Mouse (Mus musculus) urinary bladder, adult 2 months (tissue): ENCODE results near the gene Rnf223. TPM values are rescaled to one million over a fixed set of nuclear protein-coding genes. Genes with fewer than 3 reads are reported as not detected.

Experiments
- DNase-seq: peaks from one replicate; pipeline ENCODE4 v3.0.0; 2022; ENCODE audit warnings: low spot score
- polyA plus RNA-seq: library from polyadenylated mRNA; depleted of rRNA; stranded (reverse); fragments of >200 nt; gene quantifications from 2 replicates; pipeline ENCODE4 v1.2.3, GENCODE M21; 2012; rRNA removed

The Rnf223 gene
- 2.7 and 3.5 TPM in 2 replicates for polyA plus RNA-seq

DNA sequence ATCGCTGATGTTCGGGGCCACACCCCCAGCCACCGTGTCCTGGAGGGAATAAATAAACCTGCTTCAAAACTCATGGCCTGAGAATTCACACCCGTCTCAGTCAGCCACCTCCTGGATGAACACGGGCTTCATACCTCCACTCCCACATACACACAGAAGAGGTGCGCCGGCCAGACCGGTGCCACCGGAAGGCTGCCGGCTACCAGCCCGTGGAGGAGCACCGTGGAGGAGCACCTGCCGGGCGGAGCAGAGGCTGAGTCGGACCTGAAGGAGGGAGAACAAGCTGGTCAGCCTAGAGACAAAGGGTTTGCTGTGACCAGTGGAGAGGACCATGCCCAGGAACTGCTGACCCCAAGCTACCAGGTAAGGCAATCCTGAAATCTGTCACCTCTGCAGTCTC, at the start of gene Rnf223:
TSS of gene Rnf223 (plus strand) at position 78 of the 400 bp plus-strand sequence.
- no peak for DNase-seq

DNA sequence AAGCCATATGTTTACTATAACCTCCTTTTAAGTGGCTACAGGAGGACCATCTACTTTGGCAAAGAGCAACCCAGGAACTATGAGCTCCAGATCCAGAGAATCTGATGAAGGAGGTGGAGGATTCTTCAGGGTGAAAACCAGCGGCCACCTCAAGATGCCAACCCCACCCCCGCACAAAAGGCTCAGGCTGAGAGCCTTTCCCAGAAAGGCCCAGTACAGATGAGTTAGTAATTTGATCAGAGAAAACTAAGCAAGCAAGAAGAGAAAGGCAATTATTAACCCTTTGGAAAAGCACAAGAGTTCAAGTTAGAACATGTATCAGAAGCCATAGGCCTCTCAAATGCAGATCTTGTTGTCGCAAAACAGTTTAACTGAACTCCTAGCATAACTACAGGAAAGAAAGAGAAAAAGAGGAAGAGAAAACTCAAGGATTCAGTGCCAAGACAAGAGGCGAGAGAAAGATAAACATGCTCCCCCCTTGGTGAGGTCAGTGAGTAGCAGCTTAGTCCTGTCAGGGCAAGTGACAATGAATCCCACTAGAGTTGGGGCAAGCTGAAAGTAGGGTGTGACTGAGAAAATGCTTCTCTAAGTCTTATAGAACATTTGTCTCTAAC, 47.6 kb upstream of the Rnf223 start:
- no peak for DNase-seq

DNA sequence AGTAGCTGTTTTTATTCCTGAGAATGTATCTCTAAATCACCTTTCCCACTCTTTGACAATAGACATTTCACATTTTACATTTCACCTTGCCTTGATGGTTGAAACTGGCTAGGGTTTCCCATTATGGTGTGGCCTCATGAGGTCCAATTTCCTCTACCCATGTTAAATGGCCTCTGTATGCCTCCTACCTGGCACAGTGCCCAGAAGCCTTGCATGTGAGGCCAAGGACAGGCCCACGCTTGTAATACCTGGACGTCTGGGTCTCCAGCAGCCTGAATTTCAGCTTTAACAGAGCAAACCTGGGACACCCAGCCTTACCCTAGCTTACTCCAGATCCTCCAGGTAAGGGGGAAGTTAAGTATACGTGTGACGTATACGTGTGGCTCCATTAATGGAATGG, 47.0 kb upstream of the Rnf223 start:
- no peak for DNase-seq

DNA sequence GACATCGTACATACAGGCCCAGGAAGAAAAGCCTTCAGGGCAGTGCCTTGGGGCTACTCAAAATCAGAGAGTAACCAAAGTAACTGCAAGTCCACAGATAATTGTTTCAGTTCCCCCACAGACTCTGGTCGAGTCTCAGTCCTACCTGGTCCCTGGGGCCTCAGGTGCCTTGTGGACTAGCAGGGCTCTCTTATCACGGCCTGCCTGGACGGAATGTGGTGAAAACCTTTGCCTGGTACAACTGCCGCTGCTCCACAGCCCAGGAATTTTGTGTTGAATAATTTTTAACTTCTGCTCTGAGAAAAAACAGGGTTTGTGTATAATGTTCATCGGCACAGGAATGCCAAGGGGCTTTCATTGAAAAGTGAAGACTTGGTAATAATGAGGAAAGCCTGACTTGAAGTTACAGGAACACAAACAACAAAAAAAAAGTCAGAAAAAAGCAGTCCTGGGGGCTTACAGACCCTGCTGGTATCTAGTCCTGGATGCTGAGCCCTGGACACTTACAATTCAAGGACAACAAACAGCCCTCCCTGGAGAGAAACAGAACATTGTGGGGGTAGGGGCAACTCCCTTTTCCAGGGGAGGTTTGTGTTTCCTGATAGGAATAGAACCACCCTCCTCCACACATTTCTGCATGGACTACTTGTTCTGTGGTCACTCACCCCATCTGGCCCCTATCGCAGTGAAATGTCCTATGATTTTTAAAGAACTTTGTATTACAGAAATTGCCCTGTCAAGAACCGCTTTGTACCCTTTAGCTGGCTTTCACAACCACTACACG, 46.0 kb upstream of the Rnf223 start:
- no peak for DNase-seq

DNA sequence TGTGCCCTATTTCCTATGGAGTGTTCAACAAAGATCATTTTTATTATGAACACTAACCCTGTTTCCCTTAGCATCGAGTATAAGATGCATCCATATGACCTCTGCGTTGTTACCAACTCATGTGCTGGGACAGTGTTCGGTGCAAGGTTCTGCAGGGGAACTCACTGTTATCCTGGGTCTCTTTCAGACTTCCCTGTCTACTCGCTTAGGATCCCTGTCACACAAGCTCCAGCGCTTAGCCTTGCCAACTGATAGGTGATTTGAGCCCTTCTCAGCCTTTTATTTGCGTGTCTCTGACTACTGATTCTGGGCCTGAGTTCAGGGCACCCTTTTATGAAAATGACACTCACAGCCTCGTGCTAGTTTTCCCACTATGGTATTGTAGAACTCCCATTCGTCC, 45.1 kb upstream of the Rnf223 start:
- no peak for DNase-seq

DNA sequence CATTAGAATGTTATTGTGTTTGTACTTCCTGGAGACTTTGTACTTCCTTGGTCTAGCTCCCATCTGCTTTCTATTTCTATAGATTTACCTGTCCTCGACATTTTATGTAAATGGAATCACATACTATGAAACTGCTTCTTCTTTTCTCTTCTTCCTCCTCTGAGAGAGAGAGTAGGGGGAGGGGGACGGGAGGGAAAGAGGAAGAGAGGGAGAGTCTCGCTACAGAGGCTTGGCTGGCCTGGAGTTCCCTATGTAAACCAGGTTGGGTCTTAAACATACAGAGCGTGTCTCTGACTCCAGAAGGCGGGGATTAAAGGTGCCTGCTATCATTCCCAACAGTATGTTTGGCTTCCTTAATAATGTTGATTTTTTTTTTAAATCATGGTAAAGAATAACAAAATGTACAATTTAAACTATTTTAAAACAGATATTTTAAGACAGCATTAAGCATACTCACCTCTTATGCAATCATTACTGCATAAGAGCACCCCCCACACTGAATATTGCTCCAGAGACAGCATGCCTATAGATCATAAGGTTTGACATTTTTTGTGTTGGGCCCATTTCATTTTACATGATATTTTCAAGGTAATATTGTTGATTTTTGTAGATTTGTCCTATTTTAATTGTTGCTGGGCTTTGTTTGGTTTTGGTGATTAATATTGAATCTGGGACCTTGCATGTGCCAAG, 42.8 kb upstream of the Rnf223 start:
- no peak for DNase-seq

DNA sequence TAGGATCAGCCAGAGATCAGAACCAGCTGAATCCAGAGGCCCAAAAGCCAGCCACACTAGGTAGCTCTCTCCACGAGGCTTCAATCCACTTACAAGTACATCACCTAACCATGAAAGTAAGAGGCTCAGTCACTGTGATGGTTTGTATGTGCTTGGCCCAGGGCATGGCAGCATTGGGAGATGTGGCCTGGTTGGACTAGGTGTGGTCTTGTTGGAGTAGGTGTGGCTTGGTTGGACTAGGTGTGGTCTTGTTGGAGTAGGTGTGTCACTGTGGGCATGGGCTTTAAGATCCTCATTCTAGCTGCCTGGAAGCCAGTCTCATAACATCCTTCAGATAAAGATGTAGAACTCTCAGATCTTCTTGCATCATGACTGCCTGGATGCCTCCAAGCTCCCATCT, 39.1 kb upstream of the Rnf223 start:
- DNase-seq, result no peak

DNA sequence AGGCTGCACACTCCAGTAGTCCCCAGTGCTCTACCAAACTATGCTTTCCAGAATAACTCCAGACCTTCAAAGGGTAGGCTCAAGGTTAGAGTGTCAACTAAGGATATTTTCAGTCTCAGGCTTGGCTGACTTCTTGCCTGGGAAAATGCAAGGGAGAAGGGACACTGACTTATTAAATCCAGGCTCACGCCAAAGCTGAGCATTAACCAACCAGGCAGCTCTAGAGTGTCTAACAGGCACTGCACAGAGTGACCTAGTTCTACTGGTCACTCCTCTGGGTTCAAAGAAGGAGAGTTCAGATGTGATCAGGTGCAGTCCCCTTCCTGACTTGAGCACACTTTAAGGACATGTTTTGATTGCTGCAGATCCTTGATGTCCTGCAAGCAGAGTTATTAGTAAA, 37.5 kb upstream of the Rnf223 start:
- no peak for DNase-seq

DNA sequence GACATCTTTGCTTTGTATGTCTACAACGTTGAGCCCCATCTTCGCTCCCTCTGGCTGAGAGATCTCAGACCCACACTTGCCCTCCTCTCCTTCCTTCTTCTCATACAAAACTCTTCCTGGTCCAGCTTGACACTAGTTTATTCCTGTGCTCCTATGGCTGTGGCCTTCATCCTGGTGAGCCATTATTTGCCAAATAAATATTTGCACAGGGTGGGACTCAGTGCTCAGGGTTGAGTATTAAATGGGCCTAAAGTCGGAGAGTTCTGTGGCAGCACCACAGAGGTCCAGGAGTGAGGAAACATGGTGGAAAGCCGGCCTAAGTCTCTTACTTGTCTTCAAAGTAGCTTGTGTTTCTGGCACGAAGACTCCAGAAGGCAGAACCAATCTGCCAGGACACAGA, 36.6 kb upstream of the Rnf223 start:
- no peak for DNase-seq

DNA sequence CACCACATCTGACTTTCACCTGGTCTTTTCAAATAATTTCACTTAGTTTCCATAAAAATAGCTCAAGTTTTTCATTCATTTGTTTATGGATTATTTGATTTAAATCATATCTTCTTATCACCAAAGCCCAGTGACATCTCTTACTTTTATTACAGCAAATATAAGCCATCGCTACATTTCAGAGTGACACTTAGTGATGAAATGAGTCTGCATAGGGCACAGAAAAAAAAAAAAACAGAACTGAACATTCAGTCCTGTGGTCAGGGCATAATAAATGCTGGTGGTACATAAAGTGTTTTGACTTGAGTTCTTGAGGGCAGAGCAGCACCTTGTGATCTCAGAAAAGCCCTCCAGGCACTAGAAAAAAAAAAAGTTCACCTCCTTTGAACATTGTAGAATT, 34.1 kb upstream of the Rnf223 start:
- DNase-seq, result no peak

DNA sequence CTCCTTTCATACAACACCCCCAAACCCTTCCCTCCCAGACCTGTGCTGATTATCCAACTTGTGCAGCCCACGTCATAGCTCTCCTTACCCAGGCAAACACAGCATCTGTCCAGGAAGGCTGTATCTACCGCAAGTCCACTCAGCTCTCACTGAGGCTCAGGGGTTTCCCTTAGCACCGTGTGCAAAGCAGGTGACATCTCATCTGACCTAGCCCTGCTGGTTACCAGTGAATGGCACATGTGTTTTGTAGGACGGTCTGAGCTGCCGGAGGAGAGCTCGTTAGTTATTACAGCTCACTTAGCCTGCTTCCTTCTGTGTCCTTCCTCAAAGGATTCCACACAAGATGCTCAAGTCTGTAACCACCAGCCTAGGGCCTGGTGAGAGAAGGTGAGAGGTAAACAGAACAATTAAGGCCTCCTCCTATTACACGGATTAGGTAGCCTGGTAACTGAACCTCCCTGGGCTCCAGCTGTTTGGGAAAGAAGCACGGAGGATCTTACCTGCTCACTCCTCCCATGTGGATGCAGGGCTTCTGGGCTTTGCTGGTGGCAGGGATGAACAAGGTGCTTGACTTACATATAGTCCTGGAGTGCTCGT, 32.4 kb upstream of the Rnf223 start:
- no peak for DNase-seq

DNA sequence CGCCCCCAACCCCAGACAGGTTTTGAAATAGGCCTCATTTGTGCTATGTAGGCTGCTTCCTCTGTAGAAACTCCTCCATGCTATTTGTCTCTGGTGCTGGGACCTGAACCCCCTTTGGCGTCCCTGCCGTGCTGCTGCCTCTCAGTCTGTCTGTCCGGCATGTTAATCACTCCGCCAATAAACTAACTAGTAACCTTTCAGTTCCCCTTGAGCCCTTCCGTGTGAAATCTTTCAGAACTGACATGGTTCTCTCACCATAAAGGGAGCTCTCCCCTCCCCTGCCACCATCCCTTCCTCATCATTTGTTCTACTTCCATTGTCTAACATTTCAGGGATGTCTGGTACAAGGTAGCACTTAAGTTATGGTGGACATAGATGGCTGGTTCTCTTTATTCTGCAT, 30.9 kb upstream of the Rnf223 start:
- no peak for DNase-seq

DNA sequence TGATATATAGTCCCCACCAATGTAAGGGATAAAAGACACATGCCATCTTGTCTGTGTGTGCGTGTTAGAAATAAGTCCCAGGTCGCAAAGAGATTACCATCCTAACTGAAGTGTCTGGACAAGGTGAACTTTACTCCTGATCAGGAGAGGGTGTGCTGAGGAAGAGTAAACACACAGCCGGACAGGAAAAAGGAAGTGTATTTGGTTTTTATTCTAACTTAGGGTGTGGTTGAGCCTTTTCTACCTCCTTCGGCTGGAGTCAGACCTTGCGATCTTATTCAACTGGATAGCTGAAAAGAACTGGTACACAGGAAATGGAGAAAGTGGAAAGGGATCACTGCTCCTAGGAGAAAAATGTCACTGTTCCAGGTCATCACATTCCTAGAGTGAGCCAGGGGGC, 29.8 kb upstream of the Rnf223 start:
- no peak for DNase-seq

DNA sequence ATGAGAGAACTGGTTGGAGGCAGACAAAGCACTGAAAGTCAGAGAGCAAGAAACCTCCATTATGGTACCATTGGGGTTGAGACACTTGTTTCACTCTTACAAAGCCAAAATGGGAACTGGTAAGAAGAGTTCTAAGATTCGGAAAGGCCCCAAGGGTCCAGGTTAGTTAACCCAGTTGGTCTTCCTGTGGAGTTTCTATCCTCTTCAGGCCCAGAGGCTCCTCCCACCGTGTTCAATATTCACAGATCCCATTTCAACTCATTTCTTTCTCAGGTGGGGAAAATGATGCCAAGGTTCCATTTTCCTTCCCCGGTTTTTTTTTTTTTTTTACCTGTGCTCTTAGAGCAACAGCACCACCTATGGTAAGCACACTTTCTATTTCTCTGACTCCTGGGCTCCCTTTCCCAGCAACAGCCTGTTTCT, 28.8 kb upstream of the Rnf223 start:
- no peak for DNase-seq

DNA sequence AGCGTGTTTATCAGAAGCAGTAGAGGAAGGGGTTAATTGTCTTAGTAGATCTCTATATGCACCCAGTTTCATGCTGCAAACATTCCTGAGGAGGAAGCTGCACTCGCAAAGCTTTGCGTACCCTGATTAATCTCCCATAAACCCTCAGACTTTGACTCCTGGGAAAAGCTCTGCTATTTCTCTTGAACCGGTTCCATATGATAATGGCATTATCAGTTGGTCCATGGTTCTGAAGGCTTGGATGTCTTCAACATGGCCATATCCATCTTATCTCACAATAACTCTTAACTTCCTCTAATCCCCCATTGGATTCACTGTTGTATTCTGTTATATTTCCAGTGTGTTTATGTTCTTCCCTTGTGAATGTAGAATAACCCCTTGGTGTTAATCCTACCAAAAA, 27.0 kb upstream of the Rnf223 start:
- DNase-seq, result no peak

DNA sequence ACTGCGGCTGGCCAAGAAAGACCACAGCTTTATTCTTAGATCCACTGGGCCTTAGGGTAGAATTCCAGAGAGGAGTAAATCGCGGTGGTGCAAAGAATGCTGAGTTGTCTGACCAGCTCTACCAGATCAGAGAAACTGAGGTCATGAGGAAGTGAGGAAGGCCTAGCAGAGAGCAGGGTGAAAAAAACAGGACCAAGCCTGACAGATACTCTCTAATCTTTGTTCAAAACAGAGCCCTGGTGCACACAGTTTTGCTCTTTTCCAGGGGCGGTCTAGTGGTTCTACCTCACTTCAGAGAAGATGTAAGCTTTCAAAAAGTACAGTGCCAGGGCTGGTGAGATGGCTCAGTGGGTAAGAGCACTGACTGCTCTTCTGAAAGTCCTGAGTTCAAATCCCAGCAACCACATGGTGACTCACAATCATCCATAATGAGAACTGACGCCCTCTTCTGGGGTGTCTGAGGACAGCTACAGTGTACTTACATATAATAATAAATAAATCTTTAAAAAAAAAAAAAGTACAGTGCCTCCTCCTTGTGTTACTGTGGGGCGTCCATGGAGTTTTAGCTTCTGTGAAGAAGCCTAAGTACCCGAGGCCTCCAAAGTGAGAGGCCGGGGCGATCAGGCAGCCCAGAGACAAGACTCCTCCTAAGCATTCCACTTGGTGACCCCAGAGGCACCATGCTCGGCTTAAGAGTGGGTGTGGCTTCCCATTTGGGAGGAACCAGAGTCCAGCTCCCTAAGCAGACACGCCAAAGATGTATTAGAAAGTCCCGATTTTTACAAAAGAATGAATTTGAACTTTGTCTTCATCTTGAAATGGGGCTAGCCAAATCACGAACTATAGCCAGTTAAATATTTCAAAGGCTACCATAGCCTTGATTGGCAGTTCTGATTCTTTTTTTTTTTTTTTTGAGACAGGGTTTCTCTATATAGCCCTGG, 21.4 kb upstream of the Rnf223 start:
- no peak for DNase-seq

DNA sequence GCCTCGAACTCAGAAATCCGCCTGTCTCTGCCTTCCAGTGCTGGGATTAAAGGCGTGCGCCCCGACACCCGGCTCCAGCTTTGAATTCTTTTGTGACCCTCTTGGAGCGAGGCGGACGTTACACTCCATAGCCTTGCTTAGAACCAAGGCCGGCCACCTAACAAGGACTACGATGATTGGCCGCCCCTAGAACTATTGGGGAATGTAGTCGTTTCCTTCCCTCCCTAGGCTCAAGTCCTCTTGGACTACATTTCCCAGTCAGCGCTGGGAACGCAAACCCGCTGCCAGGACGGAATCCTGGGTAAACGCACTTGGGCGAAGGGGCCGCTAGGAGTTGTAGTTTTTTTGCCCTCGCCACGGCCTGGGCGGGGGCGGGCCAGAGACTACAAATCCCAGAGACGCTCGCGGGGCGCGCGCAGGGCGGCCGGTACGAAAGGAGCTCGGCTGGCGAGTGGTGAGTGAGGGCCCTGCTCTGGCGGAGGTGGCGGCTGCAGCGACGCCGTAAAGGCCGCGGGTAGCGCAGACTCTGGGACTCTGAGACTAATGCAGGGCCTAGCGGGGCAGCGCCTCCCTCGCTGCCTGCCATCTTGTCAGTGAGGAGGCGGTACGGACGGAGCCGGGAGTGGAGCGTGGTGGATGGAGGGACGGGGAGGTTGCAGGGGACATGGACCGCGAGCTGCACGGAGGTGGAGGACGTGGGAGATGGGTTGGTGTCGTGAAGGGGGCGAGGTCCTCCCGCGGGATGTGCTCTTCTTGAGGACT, 20.6 kb upstream of the Rnf223 start, which contains the start of gene 9430015G10Rik:
TSS of gene 9430015G10Rik (plus strand) at position 413 of the 762 bp plus-strand sequence.
- DNase-seq, result peak; percentile 93

DNA sequence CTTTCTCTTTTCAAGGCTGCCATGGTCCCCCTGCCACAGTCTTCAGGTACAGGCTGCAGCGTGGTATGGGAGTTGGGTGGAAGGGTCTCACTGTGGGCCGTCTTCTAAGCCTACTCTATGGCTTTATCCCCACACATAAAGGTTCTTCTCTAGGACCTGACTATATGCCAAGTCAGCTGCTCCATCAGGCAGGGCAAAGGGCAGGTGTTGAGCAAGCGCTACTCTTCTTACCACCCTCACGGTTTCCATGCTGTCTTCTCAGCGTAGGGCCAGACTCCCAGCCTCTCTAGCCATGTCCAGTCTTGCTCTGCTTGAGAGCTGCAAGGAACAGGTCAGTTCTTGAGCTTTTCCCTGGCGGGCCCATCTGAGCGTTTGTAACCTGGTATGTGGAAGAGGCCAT, 6.2 kb upstream of the Rnf223 start:
- no peak for DNase-seq

DNA sequence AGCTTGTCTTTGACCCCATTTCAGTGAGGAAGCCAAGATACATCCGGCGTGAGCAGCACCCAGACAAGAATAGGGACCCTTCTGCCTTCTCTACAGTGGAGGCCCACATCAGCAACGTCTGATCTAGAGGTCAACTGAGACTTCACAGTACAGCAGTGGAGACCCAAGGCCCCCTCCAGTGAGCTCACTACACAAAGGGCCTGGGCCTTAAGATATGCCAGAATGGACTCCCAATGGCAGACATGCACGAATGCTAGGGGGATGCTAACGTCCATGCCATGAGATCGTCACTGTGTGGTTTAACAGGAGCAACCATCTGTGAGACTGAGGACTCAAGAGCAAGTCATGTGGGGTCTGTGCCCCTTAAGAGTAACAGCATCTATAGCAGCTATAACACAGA, 4.9 kb upstream of the Rnf223 start:
- no peak for DNase-seq

DNA sequence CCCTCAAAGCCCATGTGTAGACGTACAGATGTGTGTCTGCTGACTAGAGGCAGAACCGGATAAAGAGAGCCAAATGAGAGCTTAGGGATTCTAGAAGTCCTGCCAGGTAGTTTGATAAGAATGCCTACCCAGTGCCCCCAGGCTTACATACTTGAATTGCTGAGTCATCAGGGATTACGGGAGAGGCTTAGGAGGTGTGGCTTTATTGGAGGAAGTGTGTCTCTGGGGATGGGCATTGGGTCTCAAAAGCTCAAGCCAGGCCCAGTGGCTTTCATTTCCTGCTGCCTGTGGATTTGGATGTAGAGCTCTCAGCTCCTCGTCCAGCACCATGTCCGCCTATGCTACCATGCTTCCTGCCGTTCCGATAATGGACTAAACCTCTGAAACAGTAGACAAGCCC, 3.5 kb upstream of the Rnf223 start:
- DNase-seq, result no peak

DNA sequence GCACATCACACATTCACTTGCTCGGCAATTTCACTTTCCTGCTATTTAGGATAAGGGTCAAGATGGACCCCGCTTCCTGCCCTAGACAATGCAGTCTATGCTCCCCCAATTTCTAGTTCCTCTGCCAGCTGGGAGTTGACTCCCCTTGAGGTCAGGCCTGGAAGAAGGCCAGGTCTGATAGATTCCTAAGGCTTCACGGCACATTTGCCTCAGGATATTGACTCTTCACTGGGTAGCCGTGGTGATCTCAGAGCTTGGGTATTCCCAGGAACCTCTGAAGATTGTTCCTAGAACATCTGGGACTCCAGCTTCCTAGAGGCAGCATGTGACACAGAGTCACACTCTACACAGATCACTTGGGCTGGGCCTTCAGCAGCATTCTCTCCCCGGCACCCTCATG, 1.6 kb upstream of the Rnf223 start:
- no peak for DNase-seq
